Mouse (Mus musculus) ovary, adult 18-20 months (tissue): ENCODE results near the gene Steap4.
A peak's percentile ranks its signal among the peaks of the same experiment; 100 is the strongest.
"Not testable (repeated sequence)": the region's sequence is repeated elsewhere in the genome, so short reads cannot be mapped to it uniquely, and the experiment has no call there.

Source experiments
- DNase-seq: peaks from one replicate; pipeline ENCODE4 v3.0.0; 2022; ENCODE audit warnings: low spot score, mixed read lengths

Steap4 gene

DNA sequence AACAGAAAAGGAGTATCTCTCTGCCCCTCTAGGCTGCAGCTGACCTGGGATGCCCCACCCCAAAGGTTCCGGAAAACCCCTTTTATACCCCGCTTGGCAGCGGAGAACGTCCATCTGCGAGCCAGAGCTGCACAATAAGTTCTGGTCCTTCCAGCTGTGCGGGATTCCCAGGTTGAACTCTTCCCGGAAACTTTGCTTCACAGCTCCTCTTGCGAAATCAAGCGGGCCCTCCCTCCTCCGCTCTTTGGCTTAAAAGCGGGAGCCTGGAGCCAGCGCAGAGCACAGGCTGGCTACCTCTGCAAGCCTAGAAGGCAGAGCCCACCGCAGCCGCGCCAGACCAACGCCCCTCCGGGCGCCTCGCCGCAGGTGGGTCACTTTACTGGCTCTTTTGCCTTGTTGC, at the start of gene Steap4:
Gene Steap4 (plus strand): TSS at position 282 of the 400 bp plus-strand sequence.
- peak; percentile 45 for DNase-seq

DNA sequence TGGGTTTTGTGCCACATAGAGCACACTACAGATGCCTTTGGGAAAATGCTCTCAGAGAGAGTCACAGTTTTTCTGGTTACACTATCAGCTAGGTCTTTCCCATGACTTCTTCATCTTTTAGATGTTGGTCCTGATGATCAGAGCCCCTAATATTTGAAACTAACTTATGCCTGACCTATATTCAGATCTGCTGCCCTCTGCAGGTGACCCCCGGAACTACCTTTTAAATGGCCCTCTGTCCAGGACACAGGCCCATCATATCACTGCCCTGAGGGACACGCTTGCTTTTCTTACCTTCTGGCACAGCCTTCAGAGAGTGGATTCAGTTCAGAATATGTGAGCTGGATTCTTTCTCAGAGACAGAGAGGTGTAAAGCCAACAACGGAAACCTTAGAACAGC, 48.3 kb upstream of the Steap4 start:
- DNase-seq: no peak

DNA sequence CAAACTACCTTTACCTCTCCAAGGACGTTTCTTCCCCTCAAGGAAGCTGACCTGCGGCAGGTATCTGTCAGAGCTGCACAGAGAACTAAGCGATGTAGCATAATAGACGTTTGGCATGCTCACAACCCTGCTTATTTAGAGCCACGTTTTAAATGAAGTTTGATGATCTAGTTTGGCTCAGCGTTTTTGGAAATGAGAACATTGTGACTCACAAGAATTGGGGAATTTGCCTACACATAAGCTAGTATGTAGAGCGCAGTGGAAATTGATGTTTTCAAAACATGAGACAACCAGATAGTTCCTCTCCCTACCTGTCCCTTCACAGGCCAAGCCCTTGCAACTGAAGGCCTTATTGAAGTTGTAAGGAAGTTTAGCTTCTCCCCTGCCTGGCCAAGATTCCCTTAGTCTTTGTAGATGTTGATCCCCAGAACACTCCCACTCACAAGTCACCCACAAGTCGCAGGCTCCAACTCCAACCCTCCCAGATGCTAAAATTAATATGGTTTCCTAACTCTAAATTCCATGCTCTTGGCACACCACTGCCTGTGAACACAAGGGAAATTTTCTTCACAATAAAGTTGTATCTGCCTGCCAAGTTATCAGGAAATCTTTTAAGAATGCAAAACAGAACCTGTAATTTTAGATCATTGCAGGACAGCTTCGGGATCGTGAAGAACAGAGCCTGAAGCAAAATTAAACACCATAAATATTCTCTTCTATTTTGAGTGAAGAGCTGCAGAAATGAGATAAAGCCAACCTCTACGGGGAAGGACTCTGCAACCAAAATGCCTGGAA, 42.6 kb upstream of the Steap4 start:
- no peak for DNase-seq

DNA sequence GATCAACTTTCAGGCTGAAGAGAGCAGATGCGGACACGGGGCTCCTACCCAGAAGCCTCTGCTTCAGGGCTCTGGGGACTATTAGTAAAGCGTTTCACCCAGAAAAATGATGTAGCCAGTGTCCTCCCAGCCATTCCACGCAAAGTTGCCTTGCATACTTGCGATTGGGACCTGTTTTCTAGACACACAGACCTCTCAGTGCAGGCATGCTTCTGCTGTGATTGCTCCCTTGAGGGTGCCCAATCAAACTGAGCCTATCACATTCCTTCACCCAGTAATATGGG, 42.0 kb upstream of the Steap4 start:
- DNase-seq: no peak

DNA sequence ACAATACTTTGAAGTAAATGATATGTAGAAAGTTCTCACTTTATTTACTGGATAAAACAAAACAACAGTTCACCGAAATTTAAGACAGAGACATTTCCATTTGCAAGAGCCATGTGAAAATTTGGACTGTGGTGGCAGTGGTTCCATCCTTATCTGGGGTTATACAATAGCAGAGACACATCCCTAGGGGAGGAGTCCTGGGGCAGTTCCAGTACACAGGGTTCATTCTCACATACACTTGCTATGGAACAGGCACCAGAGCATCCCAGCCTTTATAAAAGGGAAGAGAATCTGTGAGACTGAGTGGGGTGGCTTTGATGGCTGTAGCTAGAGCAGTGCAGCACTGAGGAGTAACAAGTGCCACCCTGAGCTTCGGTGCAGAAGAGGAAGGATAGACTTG, 40.6 kb upstream of the Steap4 start:
- no peak for DNase-seq

DNA sequence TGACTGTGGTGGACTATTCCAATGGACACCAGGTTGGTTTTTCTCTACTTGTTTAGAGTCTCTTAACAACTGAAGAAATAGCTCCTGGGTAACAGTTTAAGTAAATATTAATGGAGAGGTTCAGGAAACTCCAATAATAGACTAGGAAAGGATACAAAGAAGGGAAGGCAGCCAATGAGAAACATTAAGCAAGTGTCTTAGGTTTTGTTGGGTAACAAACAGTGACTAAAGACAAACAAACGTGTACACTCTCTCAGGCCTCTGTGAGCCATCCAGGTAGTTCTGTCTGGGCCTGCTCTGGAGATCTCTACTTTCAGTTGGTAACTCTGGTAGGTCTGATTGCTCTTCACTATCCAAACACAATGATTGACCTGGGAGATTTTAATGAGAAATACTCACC, 37.5 kb upstream of the Steap4 start:
- no peak for DNase-seq

DNA sequence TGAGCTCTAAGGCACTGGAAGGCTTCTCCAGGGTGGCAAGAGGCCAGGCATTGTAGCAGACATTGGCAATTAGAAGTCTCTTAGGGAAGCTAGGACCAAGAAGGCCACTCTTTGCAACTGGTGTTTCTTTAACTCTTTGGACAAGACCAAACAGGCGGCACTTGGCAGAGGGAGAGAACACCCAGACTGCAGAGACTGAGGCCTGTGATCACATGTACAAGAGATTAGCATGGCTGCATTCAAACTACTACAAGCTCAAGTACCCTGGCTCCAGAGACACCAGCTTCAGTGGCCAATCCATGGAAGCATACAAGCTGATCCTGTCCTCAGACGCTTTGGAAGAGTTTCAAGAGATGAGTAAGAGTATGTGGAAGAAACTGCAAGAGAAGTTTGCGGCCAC, 36.6 kb upstream of the Steap4 start:
- DNase-seq: no peak

DNA sequence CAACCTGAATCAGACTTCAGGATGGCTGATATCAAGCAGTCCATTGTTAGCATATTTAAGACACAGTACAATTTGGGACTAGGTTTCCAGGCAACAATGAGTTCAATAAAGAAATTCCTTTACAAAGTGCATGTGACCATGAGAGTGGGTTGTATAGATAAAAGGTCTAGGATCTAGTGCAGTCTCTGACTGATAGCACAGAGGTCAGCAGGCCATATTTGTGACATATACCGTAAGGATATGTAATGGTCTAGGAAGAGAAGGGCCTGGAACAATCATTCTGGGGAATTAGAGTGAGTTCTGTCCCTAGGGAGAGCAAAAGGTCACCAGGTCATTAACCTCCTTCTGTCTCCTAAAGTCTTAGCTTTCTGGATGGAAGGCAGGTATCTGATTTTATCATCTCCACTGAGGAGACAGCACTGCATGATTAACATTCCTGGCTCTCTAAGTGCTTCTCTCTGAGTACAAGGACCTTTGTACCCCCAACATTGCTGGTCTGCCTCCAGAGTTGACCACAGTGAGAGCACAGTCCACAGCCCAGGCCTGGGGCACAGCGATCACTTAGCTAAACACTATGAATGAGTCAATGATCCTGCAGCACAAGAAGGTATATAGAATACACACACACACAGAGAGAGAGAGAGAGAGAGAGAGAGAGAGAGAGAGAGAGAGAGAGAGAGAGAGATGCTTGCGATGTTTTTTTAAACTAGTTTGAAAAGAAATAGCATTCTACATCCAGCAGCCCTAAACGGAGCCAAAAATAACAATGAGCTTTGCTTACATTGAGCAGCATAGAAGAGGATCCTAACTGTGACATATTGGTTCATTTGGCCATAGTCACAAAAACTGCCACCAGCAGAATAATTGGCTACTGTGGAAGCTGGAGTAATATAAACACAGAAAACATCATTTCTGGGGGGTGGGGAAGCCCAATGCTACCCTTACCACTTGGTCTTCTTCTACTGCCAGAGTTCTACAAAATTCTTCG, 27.7 kb upstream of the Steap4 start:
- no peak for DNase-seq

DNA sequence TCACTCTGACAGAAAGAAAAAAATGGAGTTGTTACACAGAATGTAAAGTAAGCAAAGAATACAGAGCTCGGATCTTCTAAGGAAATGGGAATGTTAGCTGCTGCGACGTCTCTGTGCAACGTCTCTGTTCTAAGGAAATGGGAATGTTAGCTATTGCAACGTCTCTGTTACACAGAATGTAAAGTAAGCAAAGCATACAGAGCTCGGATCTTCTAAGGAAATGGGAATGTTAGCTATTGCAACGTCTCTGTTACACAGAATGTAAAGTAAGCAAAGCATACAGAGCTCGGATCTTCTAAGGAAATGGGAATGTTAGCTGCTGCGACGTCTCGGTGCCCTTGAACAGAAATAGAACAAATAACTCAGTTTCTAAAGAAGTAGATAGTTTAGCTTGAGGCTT, 26.8 kb upstream of the Steap4 start:
- not testable (repeated sequence) for DNase-seq

DNA sequence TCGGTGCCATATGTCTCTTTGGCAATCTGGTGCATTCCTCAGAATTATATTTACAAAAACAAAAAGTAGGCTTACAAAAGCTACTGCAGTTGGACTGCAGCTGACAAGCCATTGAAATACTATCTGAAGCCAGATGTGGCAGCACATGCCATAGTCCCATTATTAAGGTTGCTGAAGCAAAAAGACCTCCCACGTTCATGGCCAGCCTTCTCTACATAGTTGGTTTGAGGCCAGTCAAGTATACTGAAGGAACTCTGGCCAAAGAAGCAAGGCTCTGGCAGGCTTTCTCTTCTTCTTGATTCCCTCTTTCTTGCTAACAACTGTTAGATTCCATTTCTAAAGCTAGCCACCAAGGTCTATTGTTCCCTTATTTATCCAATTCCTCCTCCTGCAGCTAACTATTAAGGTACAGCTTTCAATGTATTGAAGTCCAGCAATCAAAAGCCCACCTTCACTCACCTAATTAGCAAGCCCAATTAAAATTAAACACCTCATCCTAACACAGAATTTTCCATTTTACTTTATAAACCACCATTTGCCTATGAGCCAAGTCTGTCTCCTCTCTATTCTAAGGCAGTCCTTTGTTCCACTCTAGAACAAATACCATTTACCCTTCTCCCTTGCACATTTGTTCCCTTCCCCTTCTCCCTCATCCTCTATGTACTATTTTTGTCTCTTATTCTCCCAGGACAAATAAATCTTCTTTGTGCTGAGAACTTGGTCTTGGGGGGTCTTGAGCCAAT, 26.2 kb upstream of the Steap4 start:
- no peak for DNase-seq

DNA sequence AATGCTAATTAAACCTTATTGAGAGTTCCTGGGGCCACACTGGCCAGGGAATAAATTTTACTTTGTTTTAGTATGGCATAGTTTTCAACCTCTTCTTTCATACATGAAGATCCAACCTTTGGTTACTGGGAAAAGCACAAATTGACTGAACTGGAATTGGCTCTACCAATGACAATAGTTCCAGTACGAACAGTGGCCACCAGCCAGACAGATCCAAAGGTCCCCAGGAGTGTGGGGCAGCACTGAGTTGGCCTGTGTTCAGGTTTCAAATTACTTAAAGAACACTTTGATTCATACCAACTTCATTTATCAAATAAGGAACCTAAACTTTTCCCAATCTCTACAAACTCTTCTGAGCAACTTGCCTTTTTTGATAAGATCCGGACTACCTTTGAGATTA, 5.4 kb upstream of the Steap4 start:
- no peak for DNase-seq

DNA sequence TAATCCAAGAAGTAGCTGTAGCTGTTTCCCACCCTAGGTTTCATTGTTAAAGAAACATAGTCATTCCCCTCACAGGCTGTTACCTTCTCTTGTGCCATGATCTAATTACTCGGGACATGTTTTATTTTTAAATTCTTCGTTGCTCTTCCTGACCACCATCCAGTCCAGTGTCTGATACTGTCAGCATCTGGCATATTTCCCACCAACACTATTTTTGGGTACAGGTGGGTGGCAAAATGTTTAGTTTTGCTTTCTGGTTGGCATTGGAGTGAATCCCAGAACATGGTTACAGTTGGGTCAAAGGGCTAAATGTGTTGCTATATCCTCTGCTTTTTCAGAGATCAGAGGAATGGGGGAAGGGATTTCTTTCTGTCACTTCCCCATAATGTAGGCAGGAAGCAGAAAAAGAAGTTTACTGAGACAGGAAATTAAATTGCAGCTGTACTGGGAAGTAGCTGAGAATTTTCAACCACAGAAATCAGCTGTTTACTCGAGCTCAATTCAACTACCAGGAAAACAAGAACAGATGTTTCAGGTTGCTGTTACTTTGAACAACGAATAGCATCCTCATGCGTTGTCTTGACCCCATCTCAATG, 4.8 kb upstream of the Steap4 start:
- DNase-seq: no peak

DNA sequence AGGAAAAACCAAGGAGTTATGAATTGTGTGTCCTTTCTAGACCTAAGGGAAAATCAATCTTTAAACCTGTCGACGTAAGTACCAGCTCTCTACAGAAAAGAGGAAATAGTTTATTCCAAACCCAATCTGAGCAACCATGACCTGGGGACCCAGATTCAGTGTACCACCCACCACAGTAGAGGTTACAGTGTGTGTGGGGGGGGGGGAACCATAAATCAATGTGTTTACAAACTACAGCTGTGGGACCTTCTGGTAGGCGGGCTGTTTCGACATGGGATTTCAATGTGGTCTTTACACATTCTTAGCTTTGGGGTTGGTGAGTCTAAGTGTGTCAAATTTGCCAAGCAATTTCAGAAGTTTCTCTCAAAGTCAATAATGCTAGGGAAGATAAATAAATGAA, 2.2 kb upstream of the Steap4 start:
- DNase-seq: no peak

DNA sequence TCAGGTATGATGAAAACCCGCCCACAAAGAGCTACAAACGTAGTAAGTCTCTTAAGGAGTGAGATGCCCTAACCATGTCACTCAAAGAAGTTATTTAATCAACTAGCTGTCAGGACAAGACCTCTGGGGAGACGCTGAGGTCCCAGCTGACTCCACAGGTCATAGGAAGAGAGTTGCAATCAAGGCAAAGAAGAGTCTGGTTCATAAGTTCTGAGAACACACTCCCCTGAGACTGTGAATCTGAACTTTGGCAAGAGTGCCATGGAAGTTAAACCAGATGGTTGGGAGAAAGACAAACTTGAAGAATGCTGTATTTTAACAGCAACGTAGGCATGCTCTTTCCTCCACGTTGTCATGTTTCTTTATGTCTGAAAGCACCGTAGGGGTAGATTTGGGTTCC, 971 bp upstream of the Steap4 start:
- no peak for DNase-seq

DNA sequence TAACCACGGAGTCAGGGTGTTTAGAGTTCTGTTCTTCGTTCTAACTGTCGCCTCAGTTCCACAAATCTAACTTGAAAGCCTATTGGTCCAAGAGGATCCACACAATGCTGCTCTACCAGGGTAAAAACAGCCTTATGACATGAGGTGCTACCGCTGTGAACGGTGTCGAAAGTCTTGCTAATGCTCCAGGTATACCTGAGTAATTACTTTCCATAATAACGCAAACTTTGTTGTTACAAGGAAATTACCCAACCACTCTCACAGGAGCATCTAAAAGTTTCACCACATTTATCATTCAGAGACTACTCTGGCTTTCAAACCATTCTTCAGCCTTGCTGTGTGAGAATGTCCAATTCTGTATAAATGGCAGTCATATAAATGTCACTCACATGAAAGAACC, 856 bp downstream of the Steap4 start:
- no peak for DNase-seq

DNA sequence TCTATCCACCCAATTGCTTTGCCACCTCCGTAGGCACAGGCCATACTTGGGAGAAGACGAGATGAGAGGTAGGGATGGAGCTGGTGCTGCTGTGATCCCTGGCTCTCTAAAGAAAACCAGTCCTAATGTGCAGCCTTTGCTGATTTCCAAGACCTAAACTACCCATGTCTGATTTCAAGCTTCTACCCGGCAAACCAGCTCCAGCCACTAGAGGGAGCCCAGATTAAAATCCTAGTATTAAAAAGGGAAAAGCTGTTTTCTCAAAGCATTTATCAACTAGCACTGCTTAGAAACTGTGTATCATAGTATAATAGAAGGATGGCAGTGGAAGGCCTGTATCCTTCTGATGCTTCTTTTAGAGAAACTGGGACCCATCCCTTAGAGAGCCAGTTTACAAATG, 5.0 kb downstream of the Steap4 start:
- no peak for DNase-seq

DNA sequence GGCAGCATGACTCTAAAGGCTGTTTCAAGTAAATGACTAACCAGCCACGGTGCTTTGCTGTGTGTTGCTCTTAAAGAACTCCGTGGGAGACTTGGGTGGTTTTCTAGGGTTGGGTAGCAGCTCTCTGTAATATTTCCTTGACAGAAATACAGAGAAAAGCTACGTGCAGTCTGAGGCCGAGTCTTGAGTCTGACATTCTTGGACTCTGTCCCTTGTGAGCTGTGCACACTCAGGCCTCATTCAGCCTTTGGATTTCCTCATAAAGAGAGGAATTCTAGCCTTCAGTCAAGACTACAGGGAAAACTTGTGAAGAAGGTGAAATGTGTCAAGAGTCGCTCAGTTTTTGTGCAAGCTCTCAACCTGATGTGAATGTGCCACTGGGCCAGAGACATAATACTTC, 7.9 kb downstream of the Steap4 start:
- DNase-seq: no peak

DNA sequence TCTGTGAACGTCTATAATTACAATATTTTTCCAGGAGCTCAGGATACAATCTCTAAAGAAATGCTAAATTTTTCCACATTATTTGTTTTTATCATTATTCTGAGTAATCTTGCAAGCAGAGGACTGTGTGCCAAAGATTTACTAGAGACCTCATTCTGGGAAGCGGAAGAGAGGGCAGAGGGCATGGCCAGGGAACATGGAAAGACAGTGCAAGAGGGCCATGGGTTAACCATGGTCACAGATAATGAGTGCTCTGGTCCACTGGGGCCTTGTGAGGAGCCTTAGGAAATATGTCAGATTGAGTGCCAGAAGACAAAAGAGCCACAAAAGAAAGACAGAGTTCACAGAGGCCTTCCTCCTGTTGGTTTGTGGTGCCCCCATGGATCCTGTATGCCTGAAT, 12.0 kb downstream of the Steap4 start:
- DNase-seq: no peak

DNA sequence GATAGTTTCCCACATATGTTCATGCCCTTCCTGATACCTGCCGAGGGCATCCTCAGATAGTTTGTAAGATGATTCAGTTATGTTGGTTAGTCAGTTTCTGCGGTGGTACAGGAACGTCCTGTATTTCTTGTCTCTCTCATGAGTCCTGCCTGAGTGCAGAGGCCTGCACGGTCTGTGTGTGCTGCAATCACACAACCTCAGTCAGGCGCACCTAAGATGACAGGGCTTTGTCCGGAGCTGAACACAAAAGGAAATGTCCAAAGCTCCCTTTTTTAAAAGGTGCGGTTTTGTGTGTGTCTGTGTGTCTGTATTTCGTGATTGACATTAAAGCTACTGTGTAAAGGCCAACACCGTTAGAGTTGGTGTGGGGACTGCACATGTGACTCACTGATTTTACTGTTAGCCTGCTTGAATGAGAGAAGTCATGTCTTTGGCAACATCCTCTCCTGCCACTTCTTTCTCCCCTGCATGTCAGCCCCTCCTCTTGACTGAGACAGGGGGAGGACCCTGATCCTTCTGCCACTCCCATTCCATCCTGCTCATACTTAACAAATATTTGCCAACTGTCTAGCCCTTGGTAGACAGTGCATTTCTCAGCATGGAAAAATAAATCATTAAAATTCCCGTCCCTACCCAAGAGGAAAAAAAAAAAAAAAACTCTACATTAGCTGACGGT, 14.4 kb downstream of the Steap4 start:
- DNase-seq: no peak

DNA sequence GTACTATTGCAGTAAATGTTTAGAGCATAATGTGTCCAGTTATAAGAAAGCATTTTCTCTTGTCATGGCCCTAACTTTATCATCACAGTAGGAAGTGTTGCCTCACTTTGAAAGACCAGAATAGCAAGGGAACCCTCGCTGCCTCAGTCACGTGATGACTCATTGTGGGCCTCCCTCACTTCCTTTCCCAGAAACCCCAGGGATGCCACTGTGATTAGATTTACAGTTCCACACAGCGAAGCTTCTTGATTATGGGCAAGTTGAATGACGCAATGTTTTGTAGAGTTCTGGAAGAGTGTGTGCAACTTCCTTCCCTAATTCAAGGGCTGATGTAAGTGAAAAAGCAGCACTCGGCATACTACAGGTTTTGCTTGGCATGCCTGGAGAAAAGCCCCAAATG, 20.3 kb downstream of the Steap4 start:
- no peak for DNase-seq

DNA sequence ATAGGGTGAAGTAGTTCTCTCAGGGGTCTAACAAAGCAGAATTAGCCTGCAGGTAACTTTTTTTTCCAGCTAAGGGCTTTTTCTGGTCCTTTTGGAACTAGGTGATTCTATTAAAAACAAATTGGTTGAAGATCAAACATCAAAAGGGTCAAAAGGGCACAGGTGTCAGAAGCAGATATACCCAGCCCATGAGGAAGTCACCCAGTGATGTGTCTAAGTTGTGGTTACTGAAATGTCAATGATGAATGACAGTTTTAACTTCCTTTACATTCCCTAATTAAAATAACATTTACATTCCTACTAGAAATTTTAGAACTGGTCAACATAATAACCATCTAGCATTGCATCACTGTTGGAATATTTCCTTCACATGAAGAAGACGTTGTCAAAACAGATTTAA, 27.7 kb downstream of the Steap4 start:
- DNase-seq: no peak

DNA sequence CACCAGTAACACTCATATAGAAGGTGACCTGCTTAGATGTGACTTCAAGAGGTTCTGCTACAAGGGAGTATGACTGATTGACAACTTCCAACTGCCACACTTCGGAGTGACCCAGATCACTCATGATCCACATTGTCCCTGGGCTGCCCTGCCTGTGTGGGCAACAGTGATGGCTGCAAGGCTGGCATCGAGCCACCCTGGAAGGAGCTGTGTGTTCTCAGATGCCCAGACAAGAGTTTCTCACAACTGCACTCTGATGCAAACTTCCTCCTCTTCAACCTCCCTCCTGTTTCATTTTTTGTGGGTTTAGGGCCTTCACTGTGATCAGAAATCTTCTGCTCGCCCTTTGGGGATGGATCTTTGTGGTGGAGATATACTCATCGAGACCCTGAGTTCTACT, 28.2 kb downstream of the Steap4 start:
- no peak for DNase-seq
